Mouse (Mus musculus): Measurements from ENCODE around the gene Alox12b.

Gene Alox12b

GRCm38 (mm10) chr11:69169313-69169712, 12.5 kb downstream of the Alox12b start:
- in situ Hi-C loops (cut with MboI, MseI): no loop called here

- in situ Hi-C loops (cut with MboI, MseI): no loop called here
Observed at GRCm38 (mm10) chr11:69171626-69172025, 14.8 kb downstream of the Alox12b start.

- in situ Hi-C loops (cut with MboI, MseI): no loop called here
Observed at GRCm38 (mm10) chr11:69172606-69173005, 15.8 kb downstream of the Alox12b start.

- in situ Hi-C loops (cut with MboI, MseI): no loop called here
Observed at GRCm38 (mm10) chr11:69174722-69175121, 17.9 kb downstream of the Alox12b start.

GRCm38 (mm10) chr11:69178525-69178924, 21.7 kb downstream of the Alox12b start:
- in situ Hi-C loops (cut with MboI, MseI): no loop called here

GRCm38 (mm10) chr11:69179512-69179911, 22.7 kb downstream of the Alox12b start:
- in situ Hi-C loops (cut with MboI, MseI): no loop called here

GRCm38 (mm10) chr11:69180120-69180519, 23.3 kb downstream of the Alox12b start:
- in situ Hi-C loops (cut with MboI, MseI): no loop called here

- in situ Hi-C loops (cut with MboI, MseI): loop anchor here (5.0 kb wide), 1 partner anchor 47 kb away; no protein-coding TSS in a partner anchor
Observed at GRCm38 (mm10) chr11:69185031-69185430, 28.2 kb downstream of the Alox12b start.

- in situ Hi-C loops (cut with MboI, MseI): loop anchor here (5.0 kb wide), 1 partner anchor 46 kb away; no protein-coding TSS in a partner anchor
Observed at GRCm38 (mm10) chr11:69185936-69186335, 29.1 kb downstream of the Alox12b start.

GRCm38 (mm10) chr11:69192840-69193239, 36.1 kb downstream of the Alox12b start:
- in situ Hi-C loops (cut with MboI, MseI): loop anchor here (5.0 kb wide), 1 partner anchor 189 kb away; no protein-coding TSS in a partner anchor

- in situ Hi-C loops (cut with MboI, MseI): no loop called here
Observed at GRCm38 (mm10) chr11:69196766-69197165, 40.0 kb downstream of the Alox12b start.

- in situ Hi-C loops (cut with MboI, MseI): no loop called here
Observed at GRCm38 (mm10) chr11:69197194-69197593, 40.4 kb downstream of the Alox12b start.

GRCm38 (mm10) chr11:69197743-69198142, 41.0 kb downstream of the Alox12b start, which contains the start of gene Alox8:
Gene Alox8 (minus strand): TSS chr11:69197843.
- in situ Hi-C loops (cut with MboI, MseI): no loop called here

- in situ Hi-C loops (cut with MboI, MseI): no loop called here
Observed at GRCm38 (mm10) chr11:69199251-69199650, 42.5 kb downstream of the Alox12b start.

GRCm38 (mm10) chr11:69200231-69200630, 43.4 kb downstream of the Alox12b start:
- in situ Hi-C loops (cut with MboI, MseI): no loop called here

- in situ Hi-C loops (cut with MboI, MseI): no loop called here
Observed at GRCm38 (mm10) chr11:69202469-69203230, 45.9 kb downstream of the Alox12b start.

- in situ Hi-C loops (cut with MboI, MseI): no loop called here
Observed at GRCm38 (mm10) chr11:69211431-69211830, 54.6 kb downstream of the Alox12b start.

GRCm38 (mm10) chr11:69217411-69217810, 60.6 kb downstream of the Alox12b start:
- in situ Hi-C loops (cut with MboI, MseI): no loop called here

GRCm38 (mm10) chr11:69218661-69219060, 61.9 kb downstream of the Alox12b start:
- in situ Hi-C loops (cut with MboI, MseI): no loop called here
